Mouse (Mus musculus) kidney, embryonic 14.5 days (tissue): ENCODE measurements around the gene Rpn2. TPM values are rescaled to one million over a fixed set of nuclear protein-coding genes. Genes with fewer than 3 reads are reported as not detected.

Source experiments
- ATAC-seq: fragments of 200-750 bp; cut with Nextera tagmentation; 2 replicates; pipeline ENCODE4 v1.8.0; 2017; ENCODE audit warnings: moderate number of reproducible peaks, mild to moderate bottlenecking, moderate TSS enrichment, moderate library complexity; ENCODE audit not compliant: low FRiP score, low TSS enrichment
- H3K27ac ChIP-seq: fragments of 300-500 bp; sonication (generic); 2 replicates; pipeline ENCODE4 v1.5.1; 2014; ENCODE audit warnings: low read depth, mild to moderate bottlenecking, low read length, moderate library complexity, mixed read lengths
- H3K27me3 ChIP-seq: fragments of 300-500 bp; sonication (generic); 2 replicates; pipeline ENCODE4 v1.6.1; 2014; ENCODE audit warnings: mild to moderate bottlenecking, low read length; ENCODE audit not compliant: control insufficient read depth, insufficient read depth
- H3K36me3 ChIP-seq: fragments of 300-500 bp; sonication (generic); 2 replicates; pipeline ENCODE4 v1.6.1; 2014; ENCODE audit warnings: low read length, mixed read lengths; ENCODE audit not compliant: control insufficient read depth, insufficient read depth
- H3K4me1 ChIP-seq: fragments of 300-500 bp; sonication (generic); 2 replicates; pipeline ENCODE4 v1.6.1; 2014; ENCODE audit warnings: low read length, mixed read lengths; ENCODE audit not compliant: control insufficient read depth, insufficient read depth
- H3K4me2 ChIP-seq: fragments of 300-500 bp; sonication (generic); replicated peaks from 2 replicates; pipeline ENCODE4 v1.6.1; 2014; ENCODE audit warnings: low read depth, mild to moderate bottlenecking, low read length
- H3K4me3 ChIP-seq: fragments of 300-500 bp; sonication (generic); 2 replicates; pipeline ENCODE4 v1.5.1; 2014; ENCODE audit warnings: mild to moderate bottlenecking, low read length
- H3K9ac ChIP-seq: fragments of 300-500 bp; sonication (generic); 2 replicates; pipeline ENCODE4 v1.6.1; 2014; ENCODE audit warnings: low read depth, mild to moderate bottlenecking, low read length, moderate library complexity
- H3K9me3 ChIP-seq: fragments of 300-500 bp; sonication (generic); 2 replicates; pipeline ENCODE4 v1.6.1; 2016; ENCODE audit warnings: low read length; ENCODE audit not compliant: control insufficient read depth
- WGBS: fragments of 180-500 bp; shearing (Covaris S2); extraction: QIAGEN DNeasy Blood & Tissue Kit; methylation state at CpG from one replicate; pipeline ENCODE4 v1.1.7; 2014; 5-methylcytosine and 5-hydroxymethylcytosine counted together
- polyA plus RNA-seq: library from polyadenylated mRNA; unstranded; fragments of >200 nt; fragmentation: Nextera tagmentation; extraction: Ambion mirVana; gene quantifications from 2 replicates; pipeline ENCODE4 v1.2.1, GENCODE M21; 2014

Rpn2 gene
- polyA plus RNA-seq, 1 experiment from 2014 or later = 311 TPM

DNA sequence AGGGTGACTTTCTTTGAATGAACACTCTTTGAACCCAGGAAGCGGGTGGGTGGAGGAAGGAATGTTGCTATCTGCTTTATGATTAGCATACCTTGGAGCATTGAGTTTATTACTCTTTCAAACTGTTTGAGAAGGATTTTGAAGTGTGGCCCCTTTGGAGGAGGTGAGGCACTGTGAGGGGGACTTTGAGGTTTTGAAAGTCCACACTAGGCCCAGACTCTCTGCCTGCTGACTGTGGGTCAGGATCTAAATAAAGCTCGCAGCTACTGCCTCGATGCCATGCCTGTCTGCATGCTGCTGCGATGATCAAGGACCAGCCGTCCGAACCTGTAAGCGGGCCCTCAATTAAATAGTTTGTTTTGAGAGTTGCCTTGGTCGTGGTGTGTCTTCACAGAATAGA is 96.2 kb downstream of the Rpn2 start:
- no peaks in the 10 kb centered on the region for H3K27me3 ChIP-seq
- H3K4me1 ChIP-seq = 0 out of 2 replicates have a peak, but pooled peaks cover 4% of the 10 kb centered on the region
- no peak for ATAC-seq
- 48% methylated on average over 8 of the region's 8 CpGs for WGBS
- no peak overlapping the region for H3K4me3 ChIP-seq
- H3K27ac ChIP-seq = no peak overlapping the region
- no peak overlapping the region for H3K4me2 ChIP-seq
- H3K36me3 ChIP-seq = peaks cover 16% of the 10 kb centered on the region; the same call in 1 of the 2 replicates
- no peak overlapping the region for H3K9ac ChIP-seq
- no peaks in the 10 kb centered on the region for H3K9me3 ChIP-seq

Other genes starting within 250 kb of the Rpn2 start
- gene Soga1, start 199.8 kb upstream of the Rpn2 start, polyA plus RNA-seq = 6.3 and 6.4 TPM in 2 replicates
- gene Tldc2, start 192.0 kb upstream of the Rpn2 start, polyA plus RNA-seq = 0.38 TPM in 1 of 2 replicates, not detected in the other
- gene Samhd1, start 143.8 kb upstream of the Rpn2 start, polyA plus RNA-seq = 30.5 and 32.7 TPM in 2 replicates
- 26.7 and 29.7 TPM in 2 replicates for gene Rbl1, start 74.5 kb upstream of the Rpn2 start, polyA plus RNA-seq
- gene Mroh8, start 532 bp downstream of the Rpn2 start, polyA plus RNA-seq = 0.26 and 0.89 TPM in 2 replicates
- gene Ghrh, start 68.5 kb downstream of the Rpn2 start, polyA plus RNA-seq = not detected in 2 replicates
- gene Manbal, start 88.6 kb downstream of the Rpn2 start, polyA plus RNA-seq = 38.2 and 62.2 TPM in 2 replicates
- 13.5 and 17.5 TPM in 2 replicates for gene Src, start 139.4 kb downstream of the Rpn2 start, polyA plus RNA-seq